Mouse (Mus musculus): ENCODE data around the gene Ly6g6d. TPM values are rescaled to one million over a fixed set of nuclear protein-coding genes. Genes with fewer than 3 reads are reported as not detected.
A peak's percentile ranks its signal among the peaks of the same experiment; 100 is the strongest.
"Not testable (repeated sequence)": the region's sequence is repeated elsewhere in the genome, so short reads cannot be mapped to it uniquely, and the experiment has no call there.

Ly6g6d gene
- polyA plus RNA-seq, 1 experiment from 2014 or later, result 4.4 TPM

GRCm38 (mm10) chr17:35044904-35045806 is 32.7 kb downstream of the Ly6g6d start:
- Histone ChIP-seq H3K27me3 (ENCODE audit: insufficient read depth, low read length) (no peaks in the 10 kb centered on the region), H3K4me2 (replicated peaks; ENCODE audit: low read depth, low read length) (peak overlapping the region; percentile 99), H3K36me3 (ENCODE audit: insufficient read depth, low read length) (no peaks in the 10 kb centered on the region), H3K4me3 (ENCODE audit: low read length) (peak overlapping the region; percentile 64), H3K9me3 (ENCODE audit: low read length) (no peaks in the 10 kb centered on the region), H3K4me1 (ENCODE audit: insufficient read depth, low read length) (peaks cover 45% of the 10 kb centered on the region), H3K9ac (replicated peaks; ENCODE audit: low read length) (peak overlapping the region; percentile 94), H3K27ac (ENCODE audit: low read length) (peak overlapping the region; percentile 99)
- no peak for ATAC-seq (ENCODE audit: low FRiP score, low TSS enrichment)
- WGBS, result 73% methylated on average over 7 of the region's 7 CpGs

DNA sequence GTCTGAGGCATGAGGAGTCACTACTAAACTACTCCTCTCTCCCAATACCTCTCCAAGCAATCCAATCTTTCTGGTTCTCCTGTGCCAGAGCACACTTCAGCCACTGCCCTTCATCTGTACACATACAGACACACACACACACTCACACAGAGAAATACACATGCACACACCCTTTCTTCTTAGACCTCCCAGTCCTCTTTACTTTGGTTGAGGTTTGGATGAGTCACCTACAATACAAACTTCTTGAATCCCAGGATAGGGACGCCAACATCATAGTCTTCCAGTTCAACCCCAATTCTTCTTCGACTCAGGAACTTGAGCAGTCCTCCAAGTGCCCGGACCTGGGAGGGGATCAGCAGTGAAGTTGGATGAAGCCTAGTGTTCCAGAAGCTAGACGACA is 34.1 kb downstream of the Ly6g6d start:
- H3K9ac ChIP-seq (replicated peaks; ENCODE audit: low read length), result no peak overlapping the region
- H3K4me1 ChIP-seq (ENCODE audit: insufficient read depth, low read length), result peaks cover 33% of the 10 kb centered on the region
- no peaks in the 10 kb centered on the region for H3K9me3 ChIP-seq (ENCODE audit: low read length)
- H3K4me3 ChIP-seq (ENCODE audit: low read length), result no peak overlapping the region
- H3K4me2 ChIP-seq (replicated peaks; ENCODE audit: low read depth, low read length), result no peak overlapping the region
- no peaks in the 10 kb centered on the region for H3K36me3 ChIP-seq (ENCODE audit: insufficient read depth, low read length)
- 83% methylated on average over 4 of the region's 4 CpGs for WGBS
- no peak for ATAC-seq (ENCODE audit: low FRiP score, low TSS enrichment)
- no peaks in the 10 kb centered on the region for H3K27me3 ChIP-seq (ENCODE audit: insufficient read depth, low read length)
- H3K27ac ChIP-seq (ENCODE audit: low read length), result peak overlapping the region; percentile 99; the same call in 1 of the 2 replicates

- no peak for ATAC-seq (ENCODE audit: low FRiP score, low TSS enrichment)
Observed at GRCm38 (mm10) chr17:35039121-35039873, 38.6 kb downstream of the Ly6g6d start.

DNA sequence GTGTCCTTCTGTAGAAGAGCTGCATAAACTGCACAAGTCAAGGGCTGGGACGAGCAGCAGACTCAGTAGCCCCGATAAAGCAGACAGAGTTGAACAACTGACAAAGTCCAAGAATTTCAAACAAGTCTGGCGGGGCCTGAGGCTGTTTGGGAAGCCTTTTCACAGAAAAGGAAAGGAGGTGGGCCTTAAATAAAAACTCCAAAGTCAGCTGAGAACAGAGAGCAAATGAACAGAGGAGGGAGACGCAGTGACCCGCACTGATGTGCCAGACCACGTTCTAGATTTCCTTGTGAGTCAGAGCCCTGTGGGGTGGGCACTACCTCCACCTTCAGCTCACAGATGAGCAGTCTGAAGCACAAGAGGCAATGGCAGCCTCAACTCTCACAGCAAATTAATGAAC is 43.0 kb downstream of the Ly6g6d start:
- no peak for ATAC-seq (ENCODE audit: low FRiP score, low TSS enrichment)
- H3K4me2 ChIP-seq (replicated peaks; ENCODE audit: low read depth, low read length), result no peak overlapping the region
- H3K9ac ChIP-seq (replicated peaks; ENCODE audit: low read length), result no peak overlapping the region
- H3K36me3 ChIP-seq (ENCODE audit: insufficient read depth, low read length), result no peaks in the 10 kb centered on the region
- peaks cover under 1% of the 10 kb centered on the region; the same call in 1 of the 2 replicates for H3K4me1 ChIP-seq (ENCODE audit: insufficient read depth, low read length)
- H3K9me3 ChIP-seq (ENCODE audit: low read length), result no peaks in the 10 kb centered on the region
- no peak overlapping the region for H3K4me3 ChIP-seq (ENCODE audit: low read length)
- H3K27ac ChIP-seq (ENCODE audit: low read length), result no peak overlapping the region
- no peaks in the 10 kb centered on the region for H3K27me3 ChIP-seq (ENCODE audit: insufficient read depth, low read length)
- 74% methylated on average over 6 of the region's 6 CpGs for WGBS

More at GRCm38 (mm10) chr17:35039121-35039873, 38.6 kb downstream of the Ly6g6d start:
- Histone ChIP-seq H3K36me3 (ENCODE audit: insufficient read depth, low read length) (no peaks in the 10 kb centered on the region), H3K4me3 (ENCODE audit: low read length) (no peak overlapping the region), H3K27ac (ENCODE audit: low read length) (no peak overlapping the region), H3K9ac (replicated peaks; ENCODE audit: low read length) (no peak overlapping the region), H3K9me3 (ENCODE audit: low read length) (no peaks in the 10 kb centered on the region), H3K4me2 (replicated peaks; ENCODE audit: low read depth, low read length) (no peak overlapping the region), H3K4me1 (ENCODE audit: insufficient read depth, low read length) (no peaks in the 10 kb centered on the region), H3K27me3 (ENCODE audit: insufficient read depth, low read length) (no peaks in the 10 kb centered on the region)
- WGBS, result 82% methylated on average over 11 of the region's 11 CpGs

GRCm38 (mm10) chr17:35033703-35034102 is 44.2 kb downstream of the Ly6g6d start:
- H3K4me2 ChIP-seq (replicated peaks; ENCODE audit: low read depth, low read length); H3K4me3 ChIP-seq (ENCODE audit: low read length); H3K9ac ChIP-seq (replicated peaks; ENCODE audit: low read length); ATAC-seq (ENCODE audit: low FRiP score, low TSS enrichment); H3K27ac ChIP-seq (ENCODE audit: low read length); H3K9me3 ChIP-seq (ENCODE audit: low read length); H3K4me1 ChIP-seq (ENCODE audit: insufficient read depth, low read length); H3K36me3 ChIP-seq (ENCODE audit: insufficient read depth, low read length); H3K27me3 ChIP-seq (ENCODE audit: insufficient read depth, low read length): not testable (repeated sequence)
- 60% methylated on average over 1 of the region's 1 CpGs for WGBS

DNA sequence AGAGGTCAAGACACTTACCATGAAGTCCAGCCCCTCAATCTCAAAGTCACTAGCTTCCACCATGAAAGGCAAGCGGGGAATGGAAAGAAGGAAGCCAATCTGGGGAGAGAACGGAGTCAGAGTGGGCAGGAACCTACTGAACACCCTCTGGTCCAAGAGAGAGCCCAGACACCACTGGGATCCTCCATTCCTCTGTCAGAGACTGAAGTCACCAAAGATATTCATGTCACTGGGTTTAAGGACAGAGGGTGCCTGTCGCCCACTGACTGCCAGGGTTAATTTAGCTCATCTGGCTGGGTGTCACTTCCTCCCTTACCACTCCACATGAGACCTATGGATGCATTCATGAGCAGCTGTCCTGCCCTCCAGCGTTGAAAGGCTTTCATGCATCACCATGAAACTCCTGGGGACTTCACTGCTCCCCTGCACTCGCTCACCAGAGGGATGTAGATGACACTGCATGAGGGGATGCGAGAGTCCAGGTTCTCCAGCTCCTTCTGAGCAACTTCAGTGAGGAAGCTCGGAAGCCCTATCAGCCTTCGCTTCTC is 45.5 kb downstream of the Ly6g6d start:
- no peak overlapping the region for H3K27ac ChIP-seq (ENCODE audit: low read length)
- no peak for ATAC-seq (ENCODE audit: low FRiP score, low TSS enrichment)
- peaks cover 6% of the 10 kb centered on the region; the same call in 1 of the 2 replicates for H3K4me1 ChIP-seq (ENCODE audit: insufficient read depth, low read length)
- H3K36me3 ChIP-seq (ENCODE audit: insufficient read depth, low read length), result no peaks in the 10 kb centered on the region
- H3K9ac ChIP-seq (replicated peaks; ENCODE audit: low read length), result no peak overlapping the region
- no peaks in the 10 kb centered on the region for H3K27me3 ChIP-seq (ENCODE audit: insufficient read depth, low read length)
- no peaks in the 10 kb centered on the region for H3K9me3 ChIP-seq (ENCODE audit: low read length)
- H3K4me2 ChIP-seq (replicated peaks; ENCODE audit: low read depth, low read length), result no peak overlapping the region
- H3K4me3 ChIP-seq (ENCODE audit: low read length), result no peak overlapping the region
- 75% methylated on average over 8 of the region's 8 CpGs for WGBS

DNA sequence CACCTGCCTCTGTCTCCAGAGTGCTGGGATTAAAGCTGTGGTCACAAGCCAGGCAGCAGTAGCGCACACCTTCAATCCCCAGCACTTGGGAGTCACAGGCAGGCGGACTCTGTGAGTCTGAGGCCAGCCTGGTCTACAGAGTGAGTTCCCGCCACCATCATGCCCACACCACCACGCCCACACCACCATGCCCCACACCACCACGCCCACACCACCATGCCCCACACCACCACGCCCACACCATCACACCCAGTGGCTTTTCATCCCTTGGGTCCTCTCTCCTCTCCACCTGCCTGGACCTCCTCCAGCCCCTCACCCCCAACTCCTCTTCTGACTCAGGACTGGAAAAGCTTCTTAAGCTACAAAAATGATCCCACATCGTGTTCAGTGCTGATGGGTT is 46.0 kb downstream of the Ly6g6d start:
- H3K4me2 ChIP-seq (replicated peaks; ENCODE audit: low read depth, low read length), result no peak overlapping the region
- no peaks in the 10 kb centered on the region for H3K9me3 ChIP-seq (ENCODE audit: low read length)
- H3K27ac ChIP-seq (ENCODE audit: low read length), result no peak overlapping the region
- ATAC-seq (ENCODE audit: low FRiP score, low TSS enrichment), result no peak
- no peaks in the 10 kb centered on the region for H3K27me3 ChIP-seq (ENCODE audit: insufficient read depth, low read length)
- H3K4me3 ChIP-seq (ENCODE audit: low read length), result no peak overlapping the region
- peaks cover 10% of the 10 kb centered on the region; the same call in 1 of the 2 replicates for H3K4me1 ChIP-seq (ENCODE audit: insufficient read depth, low read length)
- no peaks in the 10 kb centered on the region for H3K36me3 ChIP-seq (ENCODE audit: insufficient read depth, low read length)
- WGBS, result 81% methylated on average over 7 of the region's 7 CpGs
- no peak overlapping the region for H3K9ac ChIP-seq (replicated peaks; ENCODE audit: low read length)

DNA sequence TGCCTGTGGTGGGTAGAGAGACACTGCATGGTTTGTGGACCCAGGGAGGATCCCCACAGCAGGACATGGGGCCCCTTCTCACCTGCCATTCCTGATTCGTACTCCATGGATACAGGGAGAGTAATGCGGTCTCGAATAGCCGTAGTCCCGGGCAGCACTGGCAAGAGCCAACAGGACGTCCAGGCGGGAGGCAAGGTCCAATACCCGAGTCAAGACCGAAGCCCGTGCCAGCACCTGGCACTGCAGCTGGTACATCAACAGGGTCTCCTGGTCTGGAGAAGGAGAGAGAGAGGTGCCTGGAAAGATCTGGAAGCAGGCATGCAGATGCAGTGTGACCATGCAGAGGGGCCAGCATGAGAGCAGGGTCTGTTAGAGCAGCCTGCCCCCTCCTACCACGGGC is 46.6 kb downstream of the Ly6g6d start:
- ATAC-seq (ENCODE audit: low FRiP score, low TSS enrichment), result no peak
- H3K27ac ChIP-seq (ENCODE audit: low read length), result no peak overlapping the region
- WGBS, result 92% methylated on average over 11 of the region's 11 CpGs

GRCm38 (mm10) chr17:35029691-35030532 is 48.0 kb downstream of the Ly6g6d start:
- Histone ChIP-seq H3K27me3 (ENCODE audit: insufficient read depth, low read length) (no peaks in the 10 kb centered on the region), H3K4me1 (ENCODE audit: insufficient read depth, low read length) (peaks cover 20% of the 10 kb centered on the region), H3K9me3 (ENCODE audit: low read length) (no peaks in the 10 kb centered on the region), H3K27ac (ENCODE audit: low read length) (no peak overlapping the region), H3K4me3 (ENCODE audit: low read length) (no peak overlapping the region), H3K9ac (replicated peaks; ENCODE audit: low read length) (no peak overlapping the region), H3K4me2 (replicated peaks; ENCODE audit: low read depth, low read length) (no peak overlapping the region), H3K36me3 (ENCODE audit: insufficient read depth, low read length) (no peaks in the 10 kb centered on the region)
- no peak for ATAC-seq (ENCODE audit: low FRiP score, low TSS enrichment)
- WGBS, result 35% methylated on average over 19 of the region's 19 CpGs

More for the DNA sequence above, 46.6 kb downstream of the Ly6g6d start:
- no peaks in the 10 kb centered on the region for H3K27me3 ChIP-seq (ENCODE audit: insufficient read depth, low read length)
- H3K4me2 ChIP-seq (replicated peaks; ENCODE audit: low read depth, low read length), result no peak overlapping the region
- H3K36me3 ChIP-seq (ENCODE audit: insufficient read depth, low read length), result no peaks in the 10 kb centered on the region
- H3K9ac ChIP-seq (replicated peaks; ENCODE audit: low read length), result no peak overlapping the region
- peaks cover 13% of the 10 kb centered on the region; the same call in 1 of the 2 replicates for H3K4me1 ChIP-seq (ENCODE audit: insufficient read depth, low read length)
- no peak overlapping the region for H3K4me3 ChIP-seq (ENCODE audit: low read length)
- no peaks in the 10 kb centered on the region for H3K9me3 ChIP-seq (ENCODE audit: low read length)
